Mouse (Mus musculus) 3134 (cell line): Measurements from ENCODE around the gene Zfp689.
A peak's percentile ranks its signal among the peaks of the same experiment; 100 is the strongest.
"Not testable (repeated sequence)": the region's sequence is repeated elsewhere in the genome, so short reads cannot be mapped to it uniquely, and the experiment has no call there.

Experiments
- DNase-seq: peaks from one replicate; pipeline ENCODE4 v3.0.0-alpha.2; 2011; ENCODE audit warnings: low spot score; ENCODE audit not compliant: insufficient read length; ENCODE audit errors: extremely low read depth

The Zfp689 gene

DNA sequence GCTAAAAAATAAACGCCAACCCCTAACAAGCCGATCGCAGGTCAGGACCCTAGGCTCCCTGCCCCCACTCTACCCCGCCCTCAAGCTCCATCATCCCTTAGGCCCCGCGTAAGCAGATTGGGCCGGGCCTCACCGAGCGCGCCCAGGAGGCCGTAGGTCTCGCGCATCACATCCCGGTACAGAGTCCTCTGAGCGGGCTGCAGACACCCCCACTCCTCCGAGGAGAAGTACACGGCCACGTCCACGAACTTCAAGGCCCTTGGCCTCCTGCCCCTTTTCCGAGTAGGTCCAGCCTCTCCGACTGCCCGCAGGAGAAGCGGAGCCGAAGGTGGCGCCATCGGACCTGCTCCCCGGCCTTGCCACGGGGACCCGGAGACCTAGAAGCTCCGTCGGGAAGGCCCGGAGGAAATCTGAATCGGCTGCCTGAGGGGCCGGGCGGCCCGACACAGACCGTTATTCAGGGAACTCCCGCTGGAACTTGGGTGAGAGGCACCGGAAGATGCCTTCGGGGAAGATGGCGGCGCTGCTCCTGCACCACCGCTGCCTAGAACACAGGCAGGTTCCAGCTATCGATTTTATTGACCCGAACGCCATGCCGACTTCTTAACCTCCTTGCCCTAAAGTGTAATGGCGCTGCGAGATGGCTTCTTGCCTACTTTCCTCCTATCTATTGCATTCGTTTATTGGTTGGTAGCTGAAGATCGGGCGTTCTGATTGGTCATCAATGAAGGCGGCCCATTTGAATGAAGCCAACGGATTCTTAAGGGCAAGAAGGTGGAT, at the start of gene Zfp689:
Gene Zfp689 (minus strand): TSS at position 638 of the 780 bp plus-strand sequence.
- peak; percentile 89 for DNase-seq

DNA sequence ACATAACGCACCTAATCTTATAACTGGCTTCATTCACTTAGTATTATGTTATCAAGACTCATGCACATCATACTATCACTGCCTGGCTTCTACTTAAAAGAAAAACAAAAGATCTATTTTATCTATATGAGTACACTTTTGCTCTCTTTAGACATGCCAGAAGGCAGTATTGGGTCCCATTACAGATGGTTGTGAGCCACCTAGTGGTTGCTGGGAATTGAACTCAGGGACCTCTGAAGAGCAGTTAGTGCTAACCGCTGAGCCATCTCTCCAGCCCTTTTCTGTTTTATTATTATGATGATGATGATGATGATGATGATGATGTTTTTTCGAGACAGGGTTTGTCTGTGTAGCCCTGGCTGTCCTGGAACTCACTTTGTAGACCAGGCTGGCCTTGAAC, 49.4 kb upstream of the Zfp689 start:
- no peak for DNase-seq

DNA sequence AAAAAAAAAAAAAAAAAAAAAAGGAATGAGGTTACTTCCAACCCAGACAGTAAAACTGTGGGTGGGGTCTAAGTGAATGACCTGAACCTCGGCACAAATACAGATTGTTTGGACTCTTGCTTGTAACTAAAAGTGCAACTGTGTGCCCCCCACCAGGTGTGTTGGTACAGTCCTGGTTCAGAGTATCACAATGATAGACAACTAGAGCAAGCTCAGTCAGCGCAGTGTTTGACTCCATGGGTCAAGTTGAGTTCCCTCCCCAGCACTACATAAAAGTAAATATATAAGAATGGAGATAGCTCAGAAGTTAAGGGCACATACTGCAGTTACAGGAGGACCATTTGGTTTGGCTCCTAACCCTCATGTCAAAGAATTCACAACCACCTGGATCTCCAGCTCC, 48.4 kb upstream of the Zfp689 start:
- no peak for DNase-seq

DNA sequence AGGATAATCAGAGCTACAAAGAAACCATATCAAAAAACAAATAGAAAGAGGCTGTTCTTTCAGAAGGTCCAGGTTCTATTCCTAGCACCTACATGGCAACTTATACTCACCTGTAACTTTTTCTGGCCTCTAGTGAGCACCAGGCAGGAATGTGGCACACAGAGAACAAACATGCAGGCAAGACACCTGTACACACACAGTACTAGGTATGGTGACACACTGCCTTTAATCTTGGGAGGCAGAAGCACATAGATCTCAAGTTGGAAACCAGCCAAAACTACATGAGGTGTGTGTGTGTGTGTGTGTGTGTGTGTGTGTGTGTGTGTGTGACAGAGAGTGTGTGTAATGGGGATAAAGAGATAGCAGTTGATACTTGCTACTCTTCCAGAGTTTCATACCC, 45.7 kb upstream of the Zfp689 start:
- DNase-seq, result no peak

DNA sequence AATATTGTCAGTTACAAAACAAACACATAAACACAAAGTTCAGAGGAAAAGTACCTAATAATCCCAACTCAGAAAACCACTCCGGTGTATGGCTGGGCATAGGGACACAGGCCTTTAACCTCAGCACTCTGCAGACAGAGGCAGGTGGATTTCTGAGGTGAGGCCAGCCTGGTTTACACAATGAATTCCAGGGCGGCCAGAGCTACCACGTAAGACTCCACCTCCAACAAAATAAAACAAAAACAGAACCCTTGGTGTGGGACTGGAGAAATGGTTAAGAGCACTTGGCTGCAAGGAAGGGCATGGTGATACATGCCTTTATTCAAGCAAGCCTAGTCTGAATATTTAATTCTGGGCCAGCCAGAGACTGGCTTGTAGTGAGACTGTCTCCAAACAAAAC, 42.9 kb upstream of the Zfp689 start:
- no peak for DNase-seq

DNA sequence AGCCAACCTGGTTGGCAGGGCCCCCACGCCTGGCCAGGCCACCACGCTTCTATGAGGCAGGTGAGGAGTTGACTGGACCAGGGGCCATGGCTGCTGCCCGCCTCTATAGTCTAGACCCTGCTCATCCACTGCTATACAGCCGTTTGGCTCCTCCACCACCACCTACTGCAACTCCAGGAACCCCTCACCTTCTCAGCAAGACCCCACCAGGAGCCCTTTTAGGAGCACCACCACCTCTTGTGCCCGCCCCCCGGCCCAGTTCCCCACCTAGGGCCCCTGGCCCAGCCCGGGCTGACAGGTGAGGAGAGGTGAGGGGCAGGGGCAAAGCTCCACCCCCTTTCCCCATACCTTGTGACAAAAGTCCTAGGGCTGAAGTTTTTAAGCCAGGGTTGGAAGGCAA, 41.0 kb upstream of the Zfp689 start:
- DNase-seq, result no peak

DNA sequence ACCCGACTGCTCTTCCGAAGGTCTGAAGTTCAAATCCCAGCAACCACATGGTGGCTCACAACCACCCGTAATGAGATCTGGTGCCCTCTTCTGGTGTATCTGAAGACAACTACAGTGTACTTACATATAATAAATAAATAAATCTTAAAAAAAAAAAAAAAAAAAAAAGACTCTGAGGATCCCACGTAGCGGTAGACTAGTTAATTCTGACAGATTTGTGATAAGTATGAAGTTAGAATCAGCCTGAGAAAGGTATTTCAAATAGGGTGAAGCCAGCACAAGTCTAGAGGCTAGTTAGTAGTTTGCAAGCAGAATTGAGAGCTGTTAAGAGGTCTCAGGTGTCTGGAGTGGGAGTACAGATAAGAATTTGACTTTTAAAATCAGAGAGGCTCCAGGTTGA, 39.4 kb upstream of the Zfp689 start:
- DNase-seq, result not testable (repeated sequence)

DNA sequence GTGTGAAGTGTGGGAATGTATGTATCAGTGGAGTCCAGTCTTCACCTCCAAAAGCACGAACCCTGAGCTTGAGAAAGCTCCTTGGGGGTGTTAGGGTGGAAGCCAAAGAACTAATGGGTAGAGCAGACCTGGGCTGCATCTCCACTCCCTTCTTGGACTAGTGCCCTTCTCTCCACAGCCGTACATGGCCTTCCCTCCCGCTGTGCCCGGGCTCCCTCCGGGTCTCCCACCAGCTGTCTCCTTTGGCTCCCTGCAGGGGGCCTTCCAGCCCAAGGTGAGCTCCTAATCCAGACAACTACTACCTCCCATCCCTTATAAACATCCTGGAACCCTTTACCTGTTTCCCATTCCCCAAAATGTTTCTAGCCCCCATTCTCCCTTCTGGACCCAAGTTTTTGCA, 36.5 kb upstream of the Zfp689 start:
- no peak for DNase-seq

DNA sequence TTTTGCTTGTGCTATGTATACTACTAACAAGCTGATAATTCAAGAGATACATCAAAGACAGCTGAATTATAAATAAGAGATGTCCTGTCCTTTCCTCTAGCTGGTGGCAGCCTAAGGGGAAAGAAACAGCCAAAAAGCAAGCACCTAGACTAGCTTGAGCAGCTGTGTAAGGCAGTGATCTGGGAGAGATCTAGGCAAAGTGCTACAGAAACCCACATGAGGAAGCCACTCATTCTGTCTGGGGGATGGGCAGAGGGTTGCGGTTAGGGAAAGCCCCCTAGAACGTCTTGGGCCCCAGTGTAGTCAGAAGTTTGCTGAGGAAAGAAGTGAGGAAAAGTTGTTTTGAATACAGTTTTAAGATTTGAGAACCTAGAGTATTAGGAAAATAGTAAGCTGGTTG, 31.4 kb upstream of the Zfp689 start:
- no peak for DNase-seq

DNA sequence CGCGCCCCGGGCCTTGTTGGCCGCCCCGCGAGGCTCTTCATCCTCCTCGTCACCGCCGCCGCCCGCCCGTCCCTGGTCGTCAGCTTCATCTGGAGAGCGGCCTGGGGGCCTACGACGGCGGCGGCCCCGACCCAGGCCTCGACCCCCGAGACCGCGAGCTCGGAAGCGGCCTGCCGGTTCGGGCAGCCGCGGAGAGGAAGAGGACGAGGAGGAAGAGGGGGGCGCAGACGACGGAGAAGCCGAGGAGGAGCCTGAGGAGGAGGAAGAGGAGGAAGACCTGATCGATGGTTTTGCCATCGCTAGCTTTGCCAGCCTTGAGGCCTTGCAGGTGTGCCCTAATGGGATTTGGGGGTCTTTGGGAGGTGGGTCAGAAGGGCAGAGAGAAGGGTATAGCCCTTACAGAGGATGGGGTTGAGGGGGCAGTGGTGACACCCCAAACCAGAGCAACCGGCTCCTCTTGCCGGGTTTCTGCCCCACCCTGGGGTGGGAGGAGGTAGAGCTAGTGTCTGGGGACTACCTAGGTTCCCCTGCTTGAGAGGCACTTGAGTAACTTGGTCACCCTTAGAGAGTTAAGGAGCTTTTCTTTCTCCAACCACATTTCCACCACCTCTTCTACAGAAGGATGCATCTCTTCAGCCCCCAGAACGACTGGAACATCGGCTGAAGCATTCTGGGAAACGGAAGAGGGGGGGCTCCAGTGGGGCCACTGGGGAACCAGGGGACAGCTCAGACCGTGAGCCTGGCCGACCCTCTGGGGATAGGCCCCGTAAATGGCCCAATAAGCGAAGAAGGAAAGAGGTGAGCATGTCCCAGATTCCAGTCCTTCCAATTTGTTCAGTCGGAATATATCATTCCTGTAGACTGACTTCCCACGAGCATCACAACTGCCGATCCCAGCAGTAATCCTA, 30.6 kb upstream of the Zfp689 start:
- DNase-seq, result peak; percentile 23

DNA sequence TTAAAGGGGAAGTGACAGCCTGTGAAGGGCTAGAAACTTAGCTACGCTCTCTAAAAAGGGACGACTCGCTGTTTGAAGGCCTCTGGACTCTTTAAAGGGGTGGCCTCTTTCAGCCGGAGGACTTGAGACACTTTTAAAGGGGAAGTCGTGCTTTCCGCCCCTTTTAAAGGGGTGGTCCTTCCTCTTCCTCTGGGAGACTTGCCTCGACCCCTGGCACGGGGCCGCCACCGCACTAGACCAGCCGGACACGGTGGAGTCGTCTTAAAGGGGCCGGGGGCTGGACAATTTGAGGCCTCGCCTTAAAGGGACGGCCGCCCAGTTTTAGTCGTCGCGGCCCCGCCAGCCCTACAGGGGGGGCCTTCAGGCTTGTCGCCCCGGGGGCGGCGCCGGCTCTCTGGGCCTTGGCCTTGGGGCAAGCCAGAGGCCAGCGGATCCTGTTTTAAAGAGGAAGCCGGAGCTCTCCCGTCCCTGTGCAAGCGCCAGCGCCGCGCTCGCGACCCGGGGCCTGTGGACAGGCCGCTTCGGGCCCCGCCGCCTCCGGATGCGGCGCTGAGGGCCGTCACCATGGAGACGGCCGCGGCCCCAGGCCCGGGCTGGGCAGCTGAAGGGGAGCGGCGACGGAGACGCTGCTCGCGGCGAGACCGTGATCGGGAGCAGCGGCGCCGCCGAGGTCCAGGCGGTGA, 29.8 kb upstream of the Zfp689 start, which contains the start of gene Fbrs:
Gene Fbrs (plus strand): TSS at position 565 of the 683 bp plus-strand sequence.
- peak; percentile 91 for DNase-seq

DNA sequence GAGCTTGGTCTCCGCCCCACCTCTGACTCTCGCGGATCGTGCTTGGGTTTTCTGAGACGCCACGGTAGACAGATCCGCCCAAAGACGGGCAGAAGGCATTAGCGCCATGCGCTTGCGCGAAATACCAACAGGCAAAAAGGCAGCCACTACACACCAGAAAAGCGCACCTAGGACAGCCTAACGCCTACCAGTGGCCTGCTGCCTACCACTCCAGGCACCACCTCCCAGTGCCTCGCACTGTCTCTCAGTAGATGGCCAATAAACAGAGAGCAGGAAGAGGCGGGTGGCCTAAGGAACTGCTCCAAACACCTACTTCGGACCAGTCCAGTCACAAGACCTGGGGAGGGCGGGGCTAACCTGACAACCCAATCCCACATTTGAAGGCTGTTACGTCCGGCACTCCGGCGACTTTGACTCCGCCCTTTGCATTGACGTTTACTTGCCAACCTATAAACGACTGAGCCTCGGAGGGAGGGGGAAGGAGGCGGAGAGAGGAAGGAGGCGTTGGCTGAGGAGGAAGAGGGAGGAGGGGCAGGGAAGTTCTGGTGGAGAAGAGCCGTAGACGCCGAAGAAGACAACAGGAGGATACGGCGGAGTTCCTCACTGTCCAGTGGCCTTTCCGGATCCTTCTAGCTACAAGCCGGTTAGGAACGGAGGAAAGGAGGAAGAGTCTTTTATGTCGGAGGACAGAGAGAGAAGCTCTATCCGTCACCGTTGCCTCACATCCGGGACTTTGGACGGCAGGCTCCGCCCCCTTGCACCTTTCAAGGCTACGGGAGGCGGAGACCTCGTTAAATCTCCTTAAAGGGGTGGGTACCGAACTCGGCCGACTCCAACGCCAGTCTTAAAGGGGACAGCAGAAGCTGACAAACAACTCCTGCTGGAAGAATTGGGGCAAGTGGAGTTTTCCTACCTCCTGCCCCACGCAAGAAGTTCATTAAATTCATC, 29.0 kb upstream of the Zfp689 start:
- DNase-seq, result peak; percentile 95

DNA sequence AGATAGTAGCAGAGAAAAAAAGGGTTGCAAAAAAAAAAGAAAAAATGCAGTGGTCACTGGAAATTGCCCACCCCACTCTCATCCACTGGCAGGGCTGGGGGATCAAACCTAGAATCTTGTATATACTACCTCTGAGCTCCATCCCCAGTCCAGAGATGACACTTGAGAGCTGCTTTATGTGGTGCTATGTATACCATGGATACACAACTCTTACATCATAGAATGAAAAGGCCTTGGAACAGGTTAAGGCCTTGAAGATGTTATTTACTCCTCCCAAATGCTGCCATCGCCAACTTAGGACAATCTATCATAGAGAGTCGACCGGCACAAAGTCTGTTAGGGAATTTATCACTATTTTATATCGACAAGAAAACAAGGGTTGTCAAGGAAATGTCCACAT, 27.9 kb upstream of the Zfp689 start:
- no peak for DNase-seq

DNA sequence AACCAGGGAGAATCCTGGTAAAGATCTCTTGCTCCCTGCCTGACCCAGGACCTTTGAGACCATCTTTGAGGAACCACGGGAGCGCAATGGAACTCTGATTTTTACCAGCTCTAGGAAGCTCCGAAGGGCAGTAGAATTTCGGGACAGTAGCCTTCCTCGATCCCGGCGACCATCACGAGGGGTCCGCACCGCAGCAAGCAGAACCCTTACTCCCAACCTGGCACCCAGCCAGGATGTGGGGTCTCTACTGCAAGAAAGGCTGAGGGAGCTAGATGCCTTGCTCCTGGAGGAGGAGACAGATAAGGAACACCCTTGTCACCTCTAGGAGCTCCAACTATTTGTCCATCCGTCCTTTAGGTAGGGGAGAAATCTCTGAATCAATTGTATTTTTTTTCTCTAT, 27.4 kb upstream of the Zfp689 start:
- no peak for DNase-seq

DNA sequence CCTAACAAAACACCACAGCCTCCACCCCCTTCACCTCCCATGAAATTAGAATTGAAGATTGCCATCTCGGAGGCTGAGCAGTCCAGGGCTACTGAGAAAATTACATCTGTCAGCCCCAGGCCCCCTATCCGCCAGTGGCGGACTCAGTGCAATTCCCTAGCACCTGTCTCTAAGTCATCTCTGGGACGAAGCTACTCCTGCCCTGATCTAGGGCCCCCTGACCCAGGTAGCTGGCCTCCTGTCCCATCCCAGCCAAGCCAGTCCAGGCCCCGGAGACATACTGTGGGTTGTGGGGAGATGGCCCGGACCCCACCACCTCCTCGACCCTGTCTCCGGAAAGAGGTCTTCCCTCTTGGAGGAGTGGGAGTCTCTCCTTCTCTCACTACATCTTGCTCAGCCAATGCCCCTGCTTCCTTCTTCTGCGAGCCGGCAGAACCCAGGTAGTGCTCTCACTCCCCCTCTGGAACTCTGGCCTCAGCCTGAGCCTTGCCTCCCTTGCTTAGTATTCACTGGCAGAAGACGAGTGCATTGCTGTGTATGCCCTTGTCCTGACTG, 26.3 kb upstream of the Zfp689 start:
- DNase-seq, result no peak

DNA sequence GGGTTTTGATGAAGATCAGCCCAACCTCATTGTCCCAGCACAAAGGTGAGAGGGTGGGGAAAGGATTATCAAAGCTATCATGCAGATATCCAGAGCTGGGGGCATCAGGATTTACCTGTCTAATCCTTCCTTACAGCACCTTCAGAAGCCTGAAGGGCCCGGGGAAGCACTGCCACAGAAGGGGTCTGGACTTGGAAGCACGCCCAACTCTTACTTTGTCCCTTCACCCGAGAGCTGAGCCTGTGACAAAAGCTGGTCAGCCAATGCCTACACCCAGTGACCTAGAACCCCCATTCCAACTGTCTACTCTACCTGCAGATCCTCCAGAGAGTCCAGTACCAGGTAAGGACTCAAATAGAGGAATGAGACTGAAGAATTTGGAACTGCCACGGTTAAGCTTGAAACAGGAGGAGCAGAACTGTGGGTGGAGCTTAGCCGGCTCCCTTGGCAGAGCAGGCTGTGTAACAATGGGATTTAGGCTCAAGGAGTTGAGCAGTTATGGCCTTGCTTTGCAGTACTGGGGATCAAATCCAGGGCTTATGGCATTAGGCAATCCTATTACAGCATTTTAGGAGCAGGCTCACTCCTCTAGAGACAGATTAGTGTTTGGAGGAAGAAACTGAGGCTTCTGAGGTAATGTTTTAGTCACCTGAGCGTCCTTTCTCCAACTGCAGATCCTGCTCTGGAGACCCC, 25.6 kb upstream of the Zfp689 start:
- no peak for DNase-seq

DNA sequence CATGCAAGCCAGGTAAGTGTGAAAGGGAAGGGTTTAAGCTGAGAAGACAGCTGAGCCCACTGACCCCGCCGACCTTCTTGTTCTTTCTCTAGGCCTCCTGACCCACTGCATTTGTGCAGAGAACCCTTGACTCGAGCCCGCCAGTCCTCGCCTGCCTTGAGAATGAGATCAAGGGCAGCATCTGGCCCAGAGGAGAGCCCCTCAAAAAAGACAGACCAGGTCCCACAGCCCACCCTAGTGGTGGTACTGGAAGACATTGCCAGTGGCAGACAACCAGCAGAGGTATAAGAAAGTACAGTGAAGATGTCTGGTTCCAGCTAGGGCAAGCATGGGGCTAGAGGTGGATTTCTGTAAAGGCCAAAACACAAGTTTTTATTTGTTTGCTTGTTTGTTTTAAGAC, 24.7 kb upstream of the Zfp689 start:
- DNase-seq, result no peak

DNA sequence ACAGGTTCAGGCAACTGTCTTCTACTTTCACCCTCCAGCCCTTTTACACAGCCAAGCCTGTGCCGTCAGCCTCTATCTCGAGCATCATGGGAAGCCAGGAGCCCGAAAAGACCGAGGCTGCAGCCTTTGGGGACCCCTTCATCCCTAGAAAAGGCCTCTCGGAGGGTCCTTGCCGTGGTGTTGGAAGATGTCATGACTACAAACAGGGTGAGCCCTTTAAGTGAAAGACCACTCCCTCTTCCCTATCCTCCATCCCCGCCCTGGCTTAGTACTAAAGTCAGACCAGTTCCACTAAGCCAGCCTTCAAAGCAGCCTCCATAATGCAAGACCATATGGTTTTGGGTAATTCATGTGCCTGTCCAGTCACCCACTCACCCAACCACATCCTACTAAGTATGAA, 23.1 kb upstream of the Zfp689 start:
- DNase-seq, result no peak

DNA sequence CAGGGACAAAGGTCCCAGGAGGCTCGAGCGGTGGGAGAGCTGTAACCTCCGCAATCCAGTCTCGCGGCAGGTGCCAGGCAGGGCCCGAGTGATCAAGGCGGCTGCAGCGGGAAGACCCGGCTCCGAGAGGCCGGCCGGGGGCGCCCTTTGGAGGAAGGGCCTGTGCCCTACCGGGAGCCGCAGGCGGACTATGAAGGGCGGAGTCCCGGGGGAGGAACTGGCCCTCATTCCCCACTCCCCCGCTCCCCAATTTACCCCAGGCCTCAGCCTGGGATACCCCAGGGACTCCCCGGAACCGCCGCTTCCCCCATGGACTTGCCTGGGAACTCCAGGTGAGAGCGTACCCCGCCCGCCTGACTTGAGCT, 22.7 kb upstream of the Zfp689 start:
- no peak for DNase-seq
